Mouse (Mus musculus) embryonic facial prominence, embryonic 14.5 days (tissue): ENCODE measurements around the gene Pmm2. TPM values are rescaled to one million over a fixed set of nuclear protein-coding genes. Genes with fewer than 3 reads are reported as not detected.

Experiments
- ATAC-seq: fragments of 200-750 bp; cut with Nextera tagmentation; 2 replicates; pipeline ENCODE4 v1.8.0; 2017; ENCODE audit warnings: low read depth, moderate number of reproducible peaks, moderate TSS enrichment
- DNase-seq: peaks from one replicate; pipeline ENCODE4 v3.0.0-alpha.2; 2015; ENCODE audit warnings: low spot score
- H3K27ac ChIP-seq: fragments of 300-500 bp; sonication (generic); replicated peaks from 2 replicates; pipeline ENCODE4 v1.5.1; 2014; ENCODE audit warnings: low read depth, mild to moderate bottlenecking, low read length, moderate library complexity
- H3K27me3 ChIP-seq: fragments of 300-500 bp; sonication (generic); replicated peaks from 2 replicates; pipeline ENCODE4 v1.6.1; 2014; ENCODE audit warnings: low read length; ENCODE audit not compliant: control insufficient read depth, insufficient read depth
- H3K36me3 ChIP-seq: fragments of 300-500 bp; sonication (generic); 2 replicates; pipeline ENCODE4 v1.6.1; 2014; ENCODE audit warnings: low read length, mixed read lengths; ENCODE audit not compliant: control insufficient read depth, insufficient read depth
- H3K4me1 ChIP-seq: fragments of 300-500 bp; sonication (generic); 2 replicates; pipeline ENCODE4 v1.6.1; 2014; ENCODE audit warnings: antibody characterized with exemption, low read length; ENCODE audit not compliant: control insufficient read depth, insufficient read depth
- H3K4me2 ChIP-seq: fragments of 300-500 bp; sonication (generic); 2 replicates; pipeline ENCODE4 v1.6.1; 2014; ENCODE audit warnings: low read depth, mild to moderate bottlenecking, low read length, moderate library complexity, mixed read lengths
- H3K4me3 ChIP-seq: fragments of 300-500 bp; sonication (generic); 2 replicates; pipeline ENCODE4 v1.5.1; 2014; ENCODE audit warnings: low read depth, mild to moderate bottlenecking, low read length
- H3K9ac ChIP-seq: fragments of 300-500 bp; sonication (generic); 2 replicates; pipeline ENCODE4 v1.6.1; 2014; ENCODE audit warnings: low read depth, mild to moderate bottlenecking, low read length, moderate library complexity, mixed read lengths
- H3K9me3 ChIP-seq: fragments of 300-500 bp; sonication (generic); 2 replicates; pipeline ENCODE4 v1.6.1; 2016; ENCODE audit warnings: low read length; ENCODE audit not compliant: control insufficient read depth
- WGBS: fragments of 180-500 bp; shearing (Covaris S2); extraction: QIAGEN DNeasy Blood & Tissue Kit; methylation state at CpG from one replicate; pipeline ENCODE4 v1.1.7; 2014; 5-methylcytosine and 5-hydroxymethylcytosine counted together
- polyA plus RNA-seq: library from polyadenylated mRNA; unstranded; fragments of >200 nt; fragmentation: Nextera tagmentation; extraction: Ambion mirVana; gene quantifications from 2 replicates; pipeline ENCODE4 v1.2.1, GENCODE M21; 2014

The Pmm2 gene
- polyA plus RNA-seq, 1 experiment from 2014 or later, result 42.4 TPM

DNA sequence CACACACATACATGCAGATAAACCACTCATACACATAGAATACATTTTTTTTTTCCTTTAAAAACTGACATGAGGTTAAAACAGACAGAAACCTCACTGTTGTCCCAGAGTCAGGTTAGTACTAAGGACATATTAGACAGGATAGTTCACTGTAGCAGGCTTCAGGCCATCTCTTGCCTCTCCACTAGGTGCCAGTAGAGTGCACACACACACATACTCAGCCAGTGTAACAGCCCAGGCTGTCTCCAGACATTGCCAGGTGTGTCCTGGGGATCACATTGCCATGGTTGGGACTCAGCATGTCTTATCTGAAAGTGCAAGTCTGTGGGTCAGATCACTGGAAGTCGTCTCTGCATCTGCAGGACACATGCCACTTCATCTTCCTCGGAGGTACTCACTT, 6.4 kb downstream of the Pmm2 start:
- Histone ChIP-seq H3K9me3 (no peaks in the 10 kb centered on the region), H3K27me3 (no peaks in the 10 kb centered on the region), H3K27ac (no peak overlapping the region), H3K4me2 (no peak overlapping the region), H3K36me3 (peaks cover 65% of the 10 kb centered on the region), H3K4me1 (no peaks in the 10 kb centered on the region), H3K9ac (no peak overlapping the region), H3K4me3 (no peak overlapping the region)
- ATAC-seq (peak; percentile 87), DNase-seq (peak; percentile 14)
- 82% methylated on average over 2 of the region's 2 CpGs for WGBS

DNA sequence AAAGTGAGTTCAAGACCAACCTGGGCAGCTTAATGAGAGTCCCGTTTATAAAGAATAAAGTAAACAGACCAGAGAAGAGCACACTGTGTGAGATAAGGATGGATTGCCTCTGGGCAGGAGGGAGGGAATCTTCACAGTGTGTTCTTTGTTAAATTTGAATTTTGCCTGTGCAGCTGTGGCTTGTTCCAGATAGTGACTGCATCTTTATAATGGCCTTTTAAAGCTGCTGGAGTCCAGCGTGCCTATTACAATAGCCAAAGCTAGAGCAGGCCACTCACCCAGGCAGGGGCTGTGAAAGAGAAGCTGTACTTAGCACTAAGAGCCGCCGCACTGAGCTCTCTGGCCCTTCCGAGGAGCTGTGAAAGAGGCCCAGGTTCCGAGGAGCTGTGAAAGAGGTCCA, 8.1 kb downstream of the Pmm2 start:
- H3K27ac ChIP-seq, result no peak overlapping the region
- H3K4me2 ChIP-seq, result no peak overlapping the region
- ATAC-seq (no peak), DNase-seq (no peak)
- peaks cover 78% of the 10 kb centered on the region for H3K36me3 ChIP-seq
- no peak overlapping the region for H3K4me3 ChIP-seq
- H3K4me1 ChIP-seq, result no peaks in the 10 kb centered on the region
- no peaks in the 10 kb centered on the region for H3K9me3 ChIP-seq
- no peak overlapping the region for H3K9ac ChIP-seq
- WGBS, result 89% methylated on average over 6 of the region's 6 CpGs
- H3K27me3 ChIP-seq, result no peaks in the 10 kb centered on the region

DNA sequence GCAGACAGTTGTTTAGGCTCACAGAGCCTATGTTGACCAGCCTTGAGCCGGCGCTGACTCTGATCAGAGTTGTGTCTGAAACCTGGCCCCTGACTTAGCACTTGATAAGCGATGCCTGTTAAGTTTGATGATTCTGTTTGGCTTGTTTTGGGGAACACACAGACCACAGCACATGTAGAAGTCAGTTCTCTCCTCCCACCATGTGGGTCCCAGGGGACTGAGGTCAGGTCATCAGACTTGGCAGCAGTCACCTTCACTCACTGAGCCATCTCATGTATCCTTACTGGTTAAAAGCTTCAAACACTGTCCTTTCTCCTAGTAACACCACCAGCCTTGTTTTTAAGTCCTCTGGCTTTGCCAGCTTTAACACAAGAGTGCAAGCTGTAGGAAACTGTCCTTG, 12.5 kb downstream of the Pmm2 start:
- no peaks in the 10 kb centered on the region for H3K9me3 ChIP-seq
- H3K27me3 ChIP-seq, result no peaks in the 10 kb centered on the region
- H3K4me1 ChIP-seq, result no peaks in the 10 kb centered on the region
- H3K36me3 ChIP-seq, result peaks cover 81% of the 10 kb centered on the region
- 86% methylated on average over 3 of the region's 3 CpGs for WGBS
- no peak overlapping the region for H3K4me3 ChIP-seq
- no peak overlapping the region for H3K9ac ChIP-seq
- no peak overlapping the region for H3K4me2 ChIP-seq
- H3K27ac ChIP-seq, result no peak overlapping the region
- ATAC-seq (no peak), DNase-seq (no peak)

DNA sequence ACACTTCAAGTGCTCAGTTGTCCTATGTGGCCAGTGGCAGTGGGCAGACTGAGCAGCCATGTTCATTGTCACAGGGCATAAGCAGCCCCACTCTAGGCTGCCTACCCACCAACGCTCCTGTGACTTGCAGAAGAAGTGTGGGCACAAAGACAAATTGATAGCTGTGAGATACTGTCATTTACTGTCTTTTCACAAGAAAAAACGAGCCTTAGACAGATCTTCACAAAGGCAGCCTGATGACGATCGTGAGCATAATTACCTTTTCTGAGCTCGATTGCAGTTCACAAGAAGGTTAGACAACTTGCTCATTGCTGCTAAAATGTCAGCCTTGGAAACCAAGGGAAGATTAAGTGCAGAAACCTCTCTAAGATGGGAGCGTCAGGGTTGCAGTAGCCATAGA, 17.6 kb downstream of the Pmm2 start:
- Histone ChIP-seq H3K27me3 (no peaks in the 10 kb centered on the region), H3K4me3 (no peak overlapping the region), H3K9me3 (no peaks in the 10 kb centered on the region), H3K4me2 (no peak overlapping the region), H3K9ac (no peak overlapping the region), H3K36me3 (peaks cover 79% of the 10 kb centered on the region), H3K27ac (no peak overlapping the region), H3K4me1 (no peaks in the 10 kb centered on the region)
- DNase-seq, result no peak
- 84% methylated on average over 6 of the region's 6 CpGs for WGBS
- no peak for ATAC-seq

DNA sequence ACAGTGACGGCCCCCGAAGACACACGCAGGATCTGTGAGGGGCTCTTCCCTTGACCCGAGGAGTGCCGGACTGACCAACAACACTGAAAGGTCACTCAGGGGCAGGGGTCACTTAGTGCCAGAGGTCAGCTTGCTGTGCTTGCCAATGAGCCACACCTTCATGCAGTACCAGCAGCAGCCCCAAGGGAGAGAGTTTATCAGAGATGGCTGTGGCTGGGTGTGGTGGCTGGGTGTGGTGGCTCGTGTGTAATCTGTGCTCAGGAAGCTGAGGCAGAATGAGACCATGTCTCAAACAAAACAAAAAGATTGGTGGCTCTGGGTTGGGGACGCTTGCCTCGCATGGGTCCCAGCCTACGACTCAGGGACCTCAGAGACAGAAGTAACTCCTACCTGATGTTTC, 18.1 kb downstream of the Pmm2 start:
- Histone ChIP-seq H3K9ac (no peak overlapping the region), H3K4me3 (no peak overlapping the region)
- no peak; the same call in 1 of the 2 replicates for ATAC-seq

GRCm38 (mm10) chr16:8656256-8656655, 18.8 kb downstream of the Pmm2 start:
- Histone ChIP-seq H3K4me2 (no peak overlapping the region), H3K27ac (no peak overlapping the region), H3K4me1 (no peaks in the 10 kb centered on the region), H3K4me3 (no peak overlapping the region), H3K36me3 (peaks cover 74% of the 10 kb centered on the region), H3K9ac (no peak overlapping the region), H3K9me3 (no peaks in the 10 kb centered on the region), H3K27me3 (no peaks in the 10 kb centered on the region)
- WGBS, result 78% methylated on average over 2 of the region's 2 CpGs
- ATAC-seq (no peak), DNase-seq (no peak)

More for the DNA sequence above, 18.1 kb downstream of the Pmm2 start:
- no peak for DNase-seq
- H3K36me3 ChIP-seq, result peaks cover 80% of the 10 kb centered on the region
- H3K9me3 ChIP-seq, result no peaks in the 10 kb centered on the region
- H3K4me2 ChIP-seq, result no peak overlapping the region
- no peaks in the 10 kb centered on the region for H3K27me3 ChIP-seq
- H3K4me1 ChIP-seq, result no peaks in the 10 kb centered on the region
- H3K27ac ChIP-seq, result no peak overlapping the region
- 72% methylated on average over 9 of the region's 9 CpGs for WGBS

DNA sequence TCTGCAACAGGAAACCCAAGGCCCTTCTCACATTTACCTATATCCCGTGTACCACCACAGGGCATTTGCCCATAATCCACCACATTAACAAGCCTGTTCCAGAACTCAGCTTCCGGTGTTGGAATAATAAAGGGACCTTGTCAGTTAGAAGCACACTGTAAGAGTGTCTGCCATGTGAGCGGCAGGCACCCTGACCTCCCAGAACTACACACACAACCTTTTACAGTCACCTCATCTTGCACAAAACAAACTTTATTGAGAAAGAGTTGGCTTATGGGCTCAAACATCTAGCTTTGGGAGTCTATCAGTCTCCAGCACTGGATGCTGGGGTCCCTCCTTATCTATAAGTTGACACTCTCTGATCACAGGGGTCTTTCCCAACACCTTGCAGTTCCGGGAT, 20.9 kb downstream of the Pmm2 start:
- peaks cover 70% of the 10 kb centered on the region for H3K36me3 ChIP-seq
- no peaks in the 10 kb centered on the region for H3K27me3 ChIP-seq
- DNase-seq, result no peak
- ATAC-seq, result no peak
- no peaks in the 10 kb centered on the region for H3K4me1 ChIP-seq
- no peak overlapping the region for H3K4me2 ChIP-seq
- H3K27ac ChIP-seq, result no peak overlapping the region
- H3K9ac ChIP-seq, result no peak overlapping the region
- no peak overlapping the region for H3K4me3 ChIP-seq
- 76% methylated on average over 4 of the region's 4 CpGs for WGBS
- no peaks in the 10 kb centered on the region for H3K9me3 ChIP-seq

GRCm38 (mm10) chr16:8658764-8659163, 21.3 kb downstream of the Pmm2 start:
- H3K36me3 ChIP-seq, result peaks cover 71% of the 10 kb centered on the region
- H3K27ac ChIP-seq, result no peak overlapping the region
- no peaks in the 10 kb centered on the region for H3K9me3 ChIP-seq
- ATAC-seq (no peak), DNase-seq (no peak)
- H3K9ac ChIP-seq, result no peak overlapping the region
- 94% methylated on average over 4 of the region's 4 CpGs for WGBS
- no peak overlapping the region for H3K4me2 ChIP-seq
- H3K4me3 ChIP-seq, result no peak overlapping the region
- no peaks in the 10 kb centered on the region for H3K27me3 ChIP-seq
- H3K4me1 ChIP-seq, result no peaks in the 10 kb centered on the region

DNA sequence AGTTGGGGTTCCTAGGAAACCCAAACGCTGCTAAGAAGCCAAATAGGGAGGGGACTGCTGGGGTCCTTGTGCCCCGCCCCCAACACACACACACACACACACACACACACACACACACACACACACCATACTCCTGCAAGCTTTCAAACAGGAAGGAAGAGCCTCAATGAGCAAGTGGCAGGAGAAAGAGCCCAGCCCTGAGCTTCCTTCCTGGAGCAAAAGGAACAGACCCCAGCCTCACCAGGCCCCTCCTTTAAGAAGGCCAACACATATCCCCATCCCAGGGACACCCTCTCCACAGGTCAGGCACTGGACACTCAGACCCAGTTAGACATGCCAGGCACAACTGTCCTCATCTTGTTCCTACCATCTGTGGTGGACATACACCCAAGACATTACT, 25.5 kb downstream of the Pmm2 start:
- Histone ChIP-seq H3K4me2 (no peak overlapping the region), H3K9ac (no peak overlapping the region), H3K9me3 (no peaks in the 10 kb centered on the region), H3K4me1 (no peaks in the 10 kb centered on the region), H3K27me3 (no peaks in the 10 kb centered on the region), H3K27ac (no peak overlapping the region), H3K4me3 (no peak overlapping the region), H3K36me3 (peaks cover 41% of the 10 kb centered on the region)
- ATAC-seq (no peak), DNase-seq (no peak)
- WGBS, result 73% methylated on average over 1 of the region's 2 CpGs
